Mouse (Mus musculus) spleen, adult 2 months (tissue): ENCODE results near the gene Gm20425.

Experiments
- CTCF ChIP-seq: fragments of 200-500 bp; IDR thresholded peaks from 2 replicates; pipeline ENCODE4 v1.5.1; 2011; ENCODE audit warnings: mild to moderate bottlenecking, inconsistent platforms; ENCODE audit not compliant: insufficient read depth, insufficient read length, insufficient replicate concordance; ENCODE audit errors: extremely low read depth
- POLR2A ChIP-seq: fragments of 200-500 bp; IDR thresholded peaks from 2 replicates; pipeline ENCODE4 v1.6.1; 2011; ENCODE audit warnings: low read depth, low read length, inconsistent platforms

DNA sequence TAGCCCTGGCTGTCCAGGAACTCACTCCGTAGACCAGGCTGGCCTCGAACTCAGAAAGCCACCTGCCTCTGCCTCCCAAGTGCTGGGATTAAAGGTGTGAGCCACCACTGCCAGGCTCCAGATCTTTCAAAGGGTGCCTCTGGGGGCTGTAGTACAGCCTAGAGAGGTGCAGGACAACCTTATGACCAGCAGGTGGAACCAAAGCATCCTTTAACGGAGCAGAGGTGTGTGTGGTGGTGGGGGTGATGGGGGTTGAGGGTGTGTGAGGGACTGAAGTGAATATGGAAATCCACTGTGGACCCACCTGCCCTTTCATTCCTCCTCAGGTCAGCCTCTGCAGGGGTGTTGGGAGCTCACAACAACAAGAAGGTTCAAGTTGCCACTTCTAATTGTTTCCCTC is 4.6 kb downstream of the Gm20425 start:
- no peak for TF ChIP-seq POLR2A
- TF ChIP-seq CTCF = peak; percentile 33; the same call in 1 of the 2 replicates
